Mouse (Mus musculus) stomach, postnatal 0 days (tissue): Measurements from ENCODE around the gene Krtap19-3. TPM values are rescaled to one million over a fixed set of nuclear protein-coding genes. Genes with fewer than 3 reads are reported as not detected.

Experiments used
- ATAC-seq: fragments of 200-750 bp; cut with Nextera tagmentation; 2 replicates; pipeline ENCODE4 v1.8.0; 2017; ENCODE audit not compliant: low FRiP score, low TSS enrichment
- DNase-seq: peaks from one replicate; pipeline ENCODE4 v3.0.0-alpha.2; 2016; ENCODE audit warnings: low spot score
- H3K27ac ChIP-seq: fragments of 300-500 bp; sonication (generic); replicated peaks from 2 replicates; pipeline ENCODE4 v1.5.1; 2014; ENCODE audit warnings: mild to moderate bottlenecking, control low read depth
- H3K27me3 ChIP-seq: fragments of 300-500 bp; sonication (generic); 2 replicates; pipeline ENCODE4 v1.6.1; 2014; ENCODE audit warnings: low read length; ENCODE audit not compliant: control insufficient read depth, insufficient read depth
- H3K36me3 ChIP-seq: fragments of 300-500 bp; sonication (generic); 2 replicates; pipeline ENCODE4 v1.6.1; 2014; ENCODE audit warnings: low read length, mixed read lengths; ENCODE audit not compliant: control insufficient read depth, insufficient read depth
- H3K4me1 ChIP-seq: fragments of 300-500 bp; sonication (generic); replicated peaks from 2 replicates; pipeline ENCODE4 v1.6.1; 2014; ENCODE audit warnings: antibody characterized with exemption; ENCODE audit not compliant: control insufficient read depth, insufficient read depth
- H3K4me2 ChIP-seq: fragments of 300-500 bp; sonication (generic); replicated peaks from 2 replicates; pipeline ENCODE4 v1.6.1; 2014; ENCODE audit warnings: low read depth, mild to moderate bottlenecking, control low read depth, moderate library complexity
- H3K4me3 ChIP-seq: fragments of 300-500 bp; sonication (generic); 2 replicates; pipeline ENCODE4 v1.5.1; 2014; ENCODE audit warnings: low read depth, low read length, control low read depth
- H3K9ac ChIP-seq: fragments of 300-500 bp; sonication (generic); 2 replicates; pipeline ENCODE4 v1.6.1; 2014; ENCODE audit warnings: mild to moderate bottlenecking, low read length, control low read depth, mixed read lengths
- H3K9me3 ChIP-seq: fragments of 300-500 bp; sonication (generic); 2 replicates; pipeline ENCODE4 v1.6.1; 2016; ENCODE audit warnings: low read length; ENCODE audit not compliant: control insufficient read depth
- CTCF ChIP-seq: IDR thresholded peaks from 2 replicates; pipeline ENCODE4 v1.5.1; 2016; ENCODE audit warnings: antibody characterized with exemption, low read depth, mild to moderate bottlenecking, moderate library complexity
- EP300 ChIP-seq: optimal IDR thresholded peaks from 2 replicates; pipeline ENCODE3; 2016; ENCODE audit warnings: antibody characterized with exemption
- WGBS: fragments of 180-500 bp; shearing (Covaris S2); extraction: QIAGEN DNeasy Blood & Tissue Kit; methylation state at CpG from one replicate; pipeline ENCODE4 v1.1.7; 2014; 5-methylcytosine and 5-hydroxymethylcytosine counted together
- polyA plus RNA-seq: library from polyadenylated mRNA; unstranded; fragments of >200 nt; fragmentation: Nextera tagmentation; extraction: Ambion mirVana; gene quantifications from 2 replicates; pipeline ENCODE4 v1.2.1, GENCODE M21; 2015

The Krtap19-3 gene
- polyA plus RNA-seq: not detected in 2 replicates

GRCm38 (mm10) chr16:88877938-88878337 is at the start of gene Krtap19-3:
Gene Krtap19-3, minus strand, starts transcription at chr16:88878038.
- H3K9ac ChIP-seq: no peak within 1 kb of the TSS
- H3K9me3 ChIP-seq: no peaks in the 10 kb centered on the region
- no peak within 1 kb of the TSS for H3K27ac ChIP-seq
- no peaks in the 10 kb centered on the region for H3K27me3 ChIP-seq
- TF ChIP-seq EP300 (no peak), CTCF (no peak)
- H3K4me2 ChIP-seq: no peak within 1 kb of the TSS
- DNase-seq (no peak), ATAC-seq (no peak)
- H3K4me3 ChIP-seq: no peak within 1 kb of the TSS
- H3K36me3 ChIP-seq: no peaks in the 10 kb centered on the region
- 77% methylated on average over 2 of the region's 2 CpGs for WGBS
- H3K4me1 ChIP-seq: no peaks in the 10 kb centered on the region

GRCm38 (mm10) chr16:88896357-88896756 is 18.5 kb upstream of the Krtap19-3 start, which contains the start of gene Krtap19-5:
Gene Krtap19-5, minus strand, starts transcription at chr16:88896457.
- Histone ChIP-seq H3K36me3 (no peaks in the 10 kb centered on the region), H3K9ac (no peak within 1 kb of the TSS), H3K4me2 (no peak within 1 kb of the TSS), H3K27ac (no peak within 1 kb of the TSS), H3K27me3 (no peaks in the 10 kb centered on the region), H3K9me3 (no peaks in the 10 kb centered on the region), H3K4me3 (no peak within 1 kb of the TSS), H3K4me1 (no peaks in the 10 kb centered on the region)
- DNase-seq: no peak
- WGBS: 88% methylated on average over 6 of the region's 6 CpGs
- no peak for ATAC-seq
- no peak for TF ChIP-seq EP300
- no peak for TF ChIP-seq CTCF

GRCm38 (mm10) chr16:88886870-88887269 is 9.0 kb upstream of the Krtap19-3 start:
- TF ChIP-seq EP300 (no peak), CTCF (no peak)
- H3K4me1 ChIP-seq: no peaks in the 10 kb centered on the region
- H3K36me3 ChIP-seq: no peaks in the 10 kb centered on the region
- no peaks in the 10 kb centered on the region for H3K9me3 ChIP-seq
- no peak overlapping the region for H3K4me3 ChIP-seq
- H3K4me2 ChIP-seq: no peak overlapping the region
- no peak overlapping the region for H3K9ac ChIP-seq
- H3K27me3 ChIP-seq: no peaks in the 10 kb centered on the region
- no peak overlapping the region for H3K27ac ChIP-seq
- WGBS: 78% methylated on average over 6 of the region's 6 CpGs
- ATAC-seq: no peak
- DNase-seq: no peak

GRCm38 (mm10) chr16:88884989-88885388 is 7.2 kb upstream of the Krtap19-3 start, which contains the start of gene Krtap19-4:
Gene Krtap19-4, minus strand, starts transcription at chr16:88885089.
- Histone ChIP-seq H3K4me2 (no peak within 1 kb of the TSS), H3K9ac (no peak within 1 kb of the TSS), H3K27me3 (no peaks in the 10 kb centered on the region), H3K9me3 (no peaks in the 10 kb centered on the region), H3K36me3 (no peaks in the 10 kb centered on the region), H3K4me1 (no peaks in the 10 kb centered on the region), H3K27ac (no peak within 1 kb of the TSS), H3K4me3 (no peak within 1 kb of the TSS)
- WGBS: 84% methylated on average over 5 of the region's 5 CpGs
- DNase-seq: no peak
- no peak for TF ChIP-seq EP300
- no peak for TF ChIP-seq CTCF
- no peak for ATAC-seq

- H3K27me3 ChIP-seq: no peaks in the 10 kb centered on the region
Observed at GRCm38 (mm10) chr16:88874169-88874568, 3.7 kb downstream of the Krtap19-3 start, which contains the start of gene Krtap19-2. Gene Krtap19-2, minus strand, starts transcription at chr16:88874269.

GRCm38 (mm10) chr16:88869311-88869710 is 8.5 kb downstream of the Krtap19-3 start, which contains the start of gene Krtap19-1:
Gene Krtap19-1, minus strand, starts transcription at chr16:88869411.
- H3K36me3 ChIP-seq: no peaks in the 10 kb centered on the region
- ATAC-seq: no peak
- no peak within 1 kb of the TSS for H3K4me3 ChIP-seq
- WGBS: 86% methylated on average over 6 of the region's 6 CpGs
- H3K27me3 ChIP-seq: no peaks in the 10 kb centered on the region
- TF ChIP-seq EP300 (no peak), CTCF (no peak)
- H3K4me1 ChIP-seq: no peaks in the 10 kb centered on the region
- no peak within 1 kb of the TSS for H3K27ac ChIP-seq
- DNase-seq: no peak
- H3K9me3 ChIP-seq: no peaks in the 10 kb centered on the region
- H3K9ac ChIP-seq: no peak within 1 kb of the TSS
- H3K4me2 ChIP-seq: no peak within 1 kb of the TSS

More at GRCm38 (mm10) chr16:88874169-88874568, 3.7 kb downstream of the Krtap19-3 start, which contains the start of gene Krtap19-2:
- 97% methylated on average over 3 of the region's 3 CpGs for WGBS
- no peaks in the 10 kb centered on the region for H3K36me3 ChIP-seq
- ATAC-seq: no peak
- no peak within 1 kb of the TSS for H3K9ac ChIP-seq
- H3K4me1 ChIP-seq: no peaks in the 10 kb centered on the region
- no peak within 1 kb of the TSS for H3K4me3 ChIP-seq
- TF ChIP-seq CTCF (no peak), EP300 (no peak)
- no peak for DNase-seq
- H3K4me2 ChIP-seq: no peak within 1 kb of the TSS
- H3K9me3 ChIP-seq: no peaks in the 10 kb centered on the region
- H3K27ac ChIP-seq: no peak within 1 kb of the TSS
